Mouse (Mus musculus): ENCODE data around the gene Cdc42ep5. TPM values are rescaled to one million over a fixed set of nuclear protein-coding genes. Genes with fewer than 3 reads are reported as not detected.
A peak's percentile ranks its signal among the peaks of the same experiment; 100 is the strongest.

Gene Cdc42ep5
- polyA plus RNA-seq, 1 experiment from 2014 or later, result 43.9 TPM

GRCm38 (mm10) chr7:4143506-4143905 is 21.2 kb downstream of the Cdc42ep5 start:
- H3K4me3 ChIP-seq (ENCODE audit: low read depth, low read length), result no peak overlapping the region
- H3K4me2 ChIP-seq (ENCODE audit: low read depth, low read length), result no peak overlapping the region
- 96% methylated on average over 19 of the region's 19 CpGs for WGBS
- no peak overlapping the region for H3K9ac ChIP-seq (replicated peaks; ENCODE audit: low read length)
- peaks cover 2% of the 10 kb centered on the region; the same call in 1 of the 2 replicates for H3K4me1 ChIP-seq (ENCODE audit: control insufficient read depth, insufficient read depth, low read length)
- DNase-seq (ENCODE audit: low spot score), result no peak
- H3K27me3 ChIP-seq (ENCODE audit: control insufficient read depth, insufficient read depth, low read length), result no peaks in the 10 kb centered on the region
- no peak overlapping the region for H3K27ac ChIP-seq (replicated peaks; ENCODE audit: low read depth, low read length)
- H3K36me3 ChIP-seq (replicated peaks; ENCODE audit: control insufficient read depth, insufficient read depth, low read depth, low read length), result peaks cover 39% of the 10 kb centered on the region
- ATAC-seq (replicated peaks; ENCODE audit: insufficient number of reproducible peaks, low FRiP score, low TSS enrichment, low read depth), result no peak
- H3K9me3 ChIP-seq (replicated peaks; ENCODE audit: control insufficient read depth, low read length), result no peaks in the 10 kb centered on the region

- no peak overlapping the region for H3K9ac ChIP-seq (replicated peaks; ENCODE audit: low read length)
- WGBS, result 96% methylated on average over 10 of the region's 10 CpGs
- H3K4me1 ChIP-seq (ENCODE audit: control insufficient read depth, insufficient read depth, low read length), result no peaks in the 10 kb centered on the region
- H3K4me3 ChIP-seq (ENCODE audit: low read depth, low read length), result no peak overlapping the region
- no peak overlapping the region for H3K27ac ChIP-seq (replicated peaks; ENCODE audit: low read depth, low read length)
- H3K4me2 ChIP-seq (ENCODE audit: low read depth, low read length), result no peak overlapping the region
- DNase-seq (ENCODE audit: low spot score) (no peak), ATAC-seq (replicated peaks; ENCODE audit: insufficient number of reproducible peaks, low FRiP score, low TSS enrichment, low read depth) (no peak)
- peaks cover 39% of the 10 kb centered on the region for H3K36me3 ChIP-seq (replicated peaks; ENCODE audit: control insufficient read depth, insufficient read depth, low read depth, low read length)
- H3K27me3 ChIP-seq (ENCODE audit: control insufficient read depth, insufficient read depth, low read length), result no peaks in the 10 kb centered on the region
- no peaks in the 10 kb centered on the region for H3K9me3 ChIP-seq (replicated peaks; ENCODE audit: control insufficient read depth, low read length)
Observed at GRCm38 (mm10) chr7:4142796-4143445, 21.7 kb downstream of the Cdc42ep5 start.

GRCm38 (mm10) chr7:4141648-4142325 is 22.9 kb downstream of the Cdc42ep5 start:
- H3K27ac ChIP-seq (replicated peaks; ENCODE audit: low read depth, low read length), result no peak overlapping the region
- no peak overlapping the region for H3K9ac ChIP-seq (replicated peaks; ENCODE audit: low read length)
- no peaks in the 10 kb centered on the region for H3K9me3 ChIP-seq (replicated peaks; ENCODE audit: control insufficient read depth, low read length)
- WGBS, result 92% methylated on average over 6 of the region's 6 CpGs
- no peak overlapping the region for H3K4me2 ChIP-seq (ENCODE audit: low read depth, low read length)
- H3K4me3 ChIP-seq (ENCODE audit: low read depth, low read length), result no peak overlapping the region
- peaks cover 36% of the 10 kb centered on the region for H3K36me3 ChIP-seq (replicated peaks; ENCODE audit: control insufficient read depth, insufficient read depth, low read depth, low read length)
- no peak for ATAC-seq (replicated peaks; ENCODE audit: insufficient number of reproducible peaks, low FRiP score, low TSS enrichment, low read depth)
- no peaks in the 10 kb centered on the region for H3K4me1 ChIP-seq (ENCODE audit: control insufficient read depth, insufficient read depth, low read length)
- no peak for DNase-seq (ENCODE audit: low spot score)
- H3K27me3 ChIP-seq (ENCODE audit: control insufficient read depth, insufficient read depth, low read length), result no peaks in the 10 kb centered on the region

GRCm38 (mm10) chr7:4139391-4139790 is 25.3 kb downstream of the Cdc42ep5 start:
- ATAC-seq (replicated peaks; ENCODE audit: insufficient number of reproducible peaks, low FRiP score, low TSS enrichment, low read depth), result no peak
- peaks cover 19% of the 10 kb centered on the region for H3K36me3 ChIP-seq (replicated peaks; ENCODE audit: control insufficient read depth, insufficient read depth, low read depth, low read length)
- DNase-seq (ENCODE audit: low spot score), result no peak
- H3K4me3 ChIP-seq (ENCODE audit: low read depth, low read length), result no peak overlapping the region
- H3K9me3 ChIP-seq (replicated peaks; ENCODE audit: control insufficient read depth, low read length), result no peaks in the 10 kb centered on the region
- WGBS, result 92% methylated on average over 5 of the region's 5 CpGs
- no peaks in the 10 kb centered on the region for H3K27me3 ChIP-seq (ENCODE audit: control insufficient read depth, insufficient read depth, low read length)
- no peak overlapping the region for H3K9ac ChIP-seq (replicated peaks; ENCODE audit: low read length)
- no peaks in the 10 kb centered on the region for H3K4me1 ChIP-seq (ENCODE audit: control insufficient read depth, insufficient read depth, low read length)
- no peak overlapping the region for H3K4me2 ChIP-seq (ENCODE audit: low read depth, low read length)
- H3K27ac ChIP-seq (replicated peaks; ENCODE audit: low read depth, low read length), result no peak overlapping the region

GRCm38 (mm10) chr7:4138671-4139070 is 26.0 kb downstream of the Cdc42ep5 start:
- H3K27me3 ChIP-seq (ENCODE audit: control insufficient read depth, insufficient read depth, low read length), result no peaks in the 10 kb centered on the region
- no peak for ATAC-seq (replicated peaks; ENCODE audit: insufficient number of reproducible peaks, low FRiP score, low TSS enrichment, low read depth)
- no peaks in the 10 kb centered on the region for H3K9me3 ChIP-seq (replicated peaks; ENCODE audit: control insufficient read depth, low read length)
- no peak overlapping the region for H3K27ac ChIP-seq (replicated peaks; ENCODE audit: low read depth, low read length)
- 93% methylated on average over 7 of the region's 7 CpGs for WGBS
- no peaks in the 10 kb centered on the region for H3K4me1 ChIP-seq (ENCODE audit: control insufficient read depth, insufficient read depth, low read length)
- no peak overlapping the region for H3K4me3 ChIP-seq (ENCODE audit: low read depth, low read length)
- H3K36me3 ChIP-seq (replicated peaks; ENCODE audit: control insufficient read depth, insufficient read depth, low read depth, low read length), result peaks cover 15% of the 10 kb centered on the region
- no peak overlapping the region for H3K4me2 ChIP-seq (ENCODE audit: low read depth, low read length)
- no peak overlapping the region for H3K9ac ChIP-seq (replicated peaks; ENCODE audit: low read length)
- DNase-seq (ENCODE audit: low spot score), result no peak

- Histone ChIP-seq H3K4me1 (ENCODE audit: control insufficient read depth, insufficient read depth, low read length) (no peaks in the 10 kb centered on the region), H3K9ac (replicated peaks; ENCODE audit: low read length) (peak overlapping the region; percentile 78), H3K27ac (replicated peaks; ENCODE audit: low read depth, low read length) (no peak overlapping the region), H3K27me3 (ENCODE audit: control insufficient read depth, insufficient read depth, low read length) (no peaks in the 10 kb centered on the region), H3K4me2 (ENCODE audit: low read depth, low read length) (peak overlapping the region; percentile 62), H3K36me3 (replicated peaks; ENCODE audit: control insufficient read depth, insufficient read depth, low read depth, low read length) (peaks cover 15% of the 10 kb centered on the region), H3K4me3 (ENCODE audit: low read depth, low read length) (peak overlapping the region; percentile 58), H3K9me3 (replicated peaks; ENCODE audit: control insufficient read depth, low read length) (no peaks in the 10 kb centered on the region)
- ATAC-seq (replicated peaks; ENCODE audit: insufficient number of reproducible peaks, low FRiP score, low TSS enrichment, low read depth), result no peak
- DNase-seq (ENCODE audit: low spot score), result no peak
- WGBS, result 95% methylated on average over 2 of the region's 2 CpGs
Observed at GRCm38 (mm10) chr7:4138181-4138580, 26.5 kb downstream of the Cdc42ep5 start.

GRCm38 (mm10) chr7:4137746-4138145 is 26.9 kb downstream of the Cdc42ep5 start:
- no peak overlapping the region for H3K27ac ChIP-seq (replicated peaks; ENCODE audit: low read depth, low read length)
- H3K27me3 ChIP-seq (ENCODE audit: control insufficient read depth, insufficient read depth, low read length), result no peaks in the 10 kb centered on the region
- no peak for ATAC-seq (replicated peaks; ENCODE audit: insufficient number of reproducible peaks, low FRiP score, low TSS enrichment, low read depth)
- no peaks in the 10 kb centered on the region for H3K9me3 ChIP-seq (replicated peaks; ENCODE audit: control insufficient read depth, low read length)
- DNase-seq (ENCODE audit: low spot score), result no peak
- peak overlapping the region; percentile 58 for H3K4me3 ChIP-seq (ENCODE audit: low read depth, low read length)
- H3K9ac ChIP-seq (replicated peaks; ENCODE audit: low read length), result peak overlapping the region; percentile 78
- H3K36me3 ChIP-seq (replicated peaks; ENCODE audit: control insufficient read depth, insufficient read depth, low read depth, low read length), result peaks cover 15% of the 10 kb centered on the region
- 48% methylated on average over 3 of the region's 3 CpGs for WGBS
- no peaks in the 10 kb centered on the region for H3K4me1 ChIP-seq (ENCODE audit: control insufficient read depth, insufficient read depth, low read length)
- peak overlapping the region; percentile 62 for H3K4me2 ChIP-seq (ENCODE audit: low read depth, low read length)

GRCm38 (mm10) chr7:4136771-4137531 is 27.7 kb downstream of the Cdc42ep5 start, which contains the start of gene Leng8:
Gene Leng8, plus strand, starts transcription at chr7:4137039.
- Histone ChIP-seq H3K9ac (replicated peaks; ENCODE audit: low read length) (peak within 1 kb of the TSS; percentile 78), H3K27ac (replicated peaks; ENCODE audit: low read depth, low read length) (peak within 1 kb of the TSS; percentile 78), H3K4me2 (ENCODE audit: low read depth, low read length) (peak within 1 kb of the TSS; percentile 66), H3K4me3 (ENCODE audit: low read depth, low read length) (peak within 1 kb of the TSS; percentile 58), H3K27me3 (ENCODE audit: control insufficient read depth, insufficient read depth, low read length) (no peaks in the 10 kb centered on the region), H3K36me3 (replicated peaks; ENCODE audit: control insufficient read depth, insufficient read depth, low read depth, low read length) (peaks cover 8% of the 10 kb centered on the region), H3K4me1 (ENCODE audit: control insufficient read depth, insufficient read depth, low read length) (no peaks in the 10 kb centered on the region), H3K9me3 (replicated peaks; ENCODE audit: control insufficient read depth, low read length) (no peaks in the 10 kb centered on the region)
- DNase-seq (ENCODE audit: low spot score), result peak; percentile 98
- ATAC-seq (replicated peaks; ENCODE audit: insufficient number of reproducible peaks, low FRiP score, low TSS enrichment, low read depth), result peak; percentile 98
- WGBS, result under 1% methylated on average over 67 of the region's 78 CpGs
